Mouse (Mus musculus): ENCODE measurements around the gene Tspan3.

DNA sequence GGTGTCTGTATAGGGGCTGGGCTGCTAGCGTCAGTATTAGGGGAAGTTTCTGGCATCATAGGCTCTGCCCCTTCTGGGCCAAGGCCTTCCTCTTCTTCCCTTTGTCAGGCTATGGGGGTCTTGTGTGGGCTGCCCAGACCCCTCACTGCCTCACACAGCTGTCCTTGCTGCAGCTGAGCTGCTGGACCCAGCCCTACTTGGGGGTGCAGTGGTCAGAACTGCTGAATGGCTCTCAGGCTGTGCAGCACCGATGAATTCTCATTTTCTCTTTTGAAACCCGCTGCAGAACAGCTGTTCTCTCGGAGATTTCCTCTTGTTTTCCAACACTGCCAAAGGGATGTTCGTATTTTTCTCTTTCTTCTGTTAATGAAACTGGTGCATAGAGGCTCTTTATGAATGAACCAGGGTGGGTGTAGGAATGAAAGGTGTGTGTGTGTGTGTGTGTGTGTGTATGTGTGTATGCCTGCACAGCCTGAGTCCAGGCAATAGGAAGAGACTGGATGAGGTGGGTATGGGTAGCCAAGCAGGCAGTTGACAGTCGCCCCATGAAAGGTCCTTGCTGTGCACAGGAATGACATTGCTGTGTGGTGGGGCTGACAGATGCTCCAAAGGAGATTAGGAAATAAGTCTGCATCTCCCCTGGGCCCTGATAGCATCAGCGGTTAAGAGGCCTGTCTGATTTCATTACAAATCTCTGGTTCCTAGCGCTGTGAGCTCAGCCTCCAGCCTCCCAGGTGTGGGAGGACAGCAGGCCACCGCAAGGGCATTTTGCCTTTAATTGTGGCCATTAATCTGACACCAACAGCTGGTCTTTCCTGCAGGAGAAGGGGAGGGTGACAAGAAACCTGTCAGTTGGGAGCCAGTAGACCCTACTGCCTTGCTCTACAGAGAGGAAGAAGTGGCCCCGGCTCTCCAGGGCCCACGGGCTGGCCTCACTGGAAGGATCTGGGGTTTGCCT lies 26.5 kb upstream of the Tspan3 start:
- TF ChIP-seq POLR2A (IDR thresholded peaks at IDR 0.05; ENCODE audit: low read depth, low read length) (no peak), CTCF (conservative IDR thresholded peaks at IDR 0.05; ENCODE audit: insufficient read depth, insufficient read length, low read depth, low read length) (no peak)

Data from kidney, adult 2 months (tissue).